Mouse (Mus musculus) cerebellum, adult 9-10 months (tissue): ENCODE data around the gene Fcgr3.
"Not testable (repeated sequence)": the region's sequence is repeated elsewhere in the genome, so short reads cannot be mapped to it uniquely, and the experiment has no call there.

ENCODE experiments used
- DNase-seq: peaks from one replicate; pipeline ENCODE4 v3.0.0; 2022

The Fcgr3 gene

GRCm38 (mm10) chr1:171081512-171082231, 16.9 kb upstream of the Fcgr3 start:
- not testable (repeated sequence) for DNase-seq

GRCm38 (mm10) chr1:171079825-171080224, 15.1 kb upstream of the Fcgr3 start:
- DNase-seq: not testable (repeated sequence)

- DNase-seq: not testable (repeated sequence)
These were observed 14.6 kb upstream of the Fcgr3 start for GRCm38 (mm10) chr1:171079345-171079744.

- not testable (repeated sequence) for DNase-seq
These were observed 13.7 kb upstream of the Fcgr3 start for GRCm38 (mm10) chr1:171078419-171078818.

GRCm38 (mm10) chr1:171077955-171078354, 13.2 kb upstream of the Fcgr3 start:
- not testable (repeated sequence) for DNase-seq

- DNase-seq: not testable (repeated sequence)
These were observed 12.5 kb upstream of the Fcgr3 start for GRCm38 (mm10) chr1:171077192-171077591.

- not testable (repeated sequence) for DNase-seq
These were observed 11.4 kb upstream of the Fcgr3 start for GRCm38 (mm10) chr1:171076176-171076575.

- not testable (repeated sequence) for DNase-seq
These were observed 9.5 kb upstream of the Fcgr3 start for GRCm38 (mm10) chr1:171074283-171074682.

- DNase-seq: not testable (repeated sequence)
These were observed 7.5 kb upstream of the Fcgr3 start for GRCm38 (mm10) chr1:171072217-171072616.

GRCm38 (mm10) chr1:171071726-171072125, 7.0 kb upstream of the Fcgr3 start:
- DNase-seq: not testable (repeated sequence)

GRCm38 (mm10) chr1:171070879-171071278, 6.1 kb upstream of the Fcgr3 start:
- DNase-seq: not testable (repeated sequence)

- not testable (repeated sequence) for DNase-seq
These were observed 4.8 kb upstream of the Fcgr3 start for GRCm38 (mm10) chr1:171069508-171069907.

GRCm38 (mm10) chr1:171067928-171068327, 3.2 kb upstream of the Fcgr3 start:
- not testable (repeated sequence) for DNase-seq

GRCm38 (mm10) chr1:171066583-171066982, 1.8 kb upstream of the Fcgr3 start:
- DNase-seq: not testable (repeated sequence)

- DNase-seq: not testable (repeated sequence)
These were observed 1.0 kb upstream of the Fcgr3 start for GRCm38 (mm10) chr1:171065768-171066167.

- not testable (repeated sequence) for DNase-seq
These were observed 480 bp upstream of the Fcgr3 start for GRCm38 (mm10) chr1:171065243-171065587.

- not testable (repeated sequence) for DNase-seq
These were observed 905 bp downstream of the Fcgr3 start for GRCm38 (mm10) chr1:171063569-171064490.

GRCm38 (mm10) chr1:171061566-171061965, 3.2 kb downstream of the Fcgr3 start:
- DNase-seq: no peak

GRCm38 (mm10) chr1:171060392-171060791, 4.3 kb downstream of the Fcgr3 start:
- DNase-seq: no peak

GRCm38 (mm10) chr1:171059203-171059602, 5.5 kb downstream of the Fcgr3 start:
- no peak for DNase-seq

GRCm38 (mm10) chr1:171057253-171057652, 7.5 kb downstream of the Fcgr3 start:
- no peak for DNase-seq

- DNase-seq: no peak
These were observed 11.4 kb downstream of the Fcgr3 start for GRCm38 (mm10) chr1:171053305-171053704.

GRCm38 (mm10) chr1:171050774-171051173, 14.0 kb downstream of the Fcgr3 start:
- DNase-seq: no peak

GRCm38 (mm10) chr1:171049263-171049662, 15.5 kb downstream of the Fcgr3 start:
- DNase-seq: no peak
